13 mouse cellular contexts compared by ENCODE assay signal in the genomic region with DNA sequence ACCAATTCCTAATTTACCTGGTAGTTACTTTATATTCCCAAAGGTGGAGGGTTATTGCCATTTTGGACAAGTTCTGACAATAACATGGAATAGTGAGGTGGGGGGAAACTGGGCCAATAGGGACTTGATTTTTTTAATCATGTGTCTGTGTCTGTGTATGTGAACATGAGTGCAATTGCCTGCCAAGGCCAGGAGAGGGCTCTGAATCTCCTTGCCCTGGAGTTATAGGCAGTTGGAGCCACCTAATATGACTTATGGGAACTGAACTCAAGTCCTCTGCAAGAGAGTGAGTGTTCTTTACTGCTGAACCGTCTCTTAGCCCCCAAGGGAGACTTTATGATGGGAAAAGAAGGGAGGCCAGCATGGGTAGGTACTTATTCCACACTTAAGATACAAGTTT.
"Had no signal": no experiment of that assay in that cellular context is flagged by ENCODE, and none has a peak within 500 bp of the region (broad histone marks: within the 10 kb centered on the region; RNA-seq: fewer than 3 reads in every experiment).

No protein-coding gene starts in this region.

- H3K27ac ChIP-seq: left cerebral cortex, adult 2 months; limb, embryonic 10.5 days; liver, embryonic 12.5 days; lung, embryonic 15.5 days; macrophage; midbrain, embryonic 15.5 days; neural tube, embryonic 12.5 days had no signal

- H3K4me1 ChIP-seq: liver, embryonic 12.5 days; lung, embryonic 15.5 days; midbrain, embryonic 15.5 days; neural tube, embryonic 12.5 days had no signal

- H3K4me3 ChIP-seq: left cerebral cortex, adult 2 months; limb, embryonic 10.5 days; liver, embryonic 12.5 days; lung, embryonic 15.5 days; megakaryocyte, embryonic 14.5 days; midbrain, embryonic 15.5 days; neural tube, embryonic 12.5 days had no signal

- H3K36me3 ChIP-seq: limb, embryonic 10.5 days; liver, embryonic 12.5 days; lung, embryonic 15.5 days; midbrain, embryonic 15.5 days; neural tube, embryonic 12.5 days had no signal

- H3K9ac ChIP-seq: liver, embryonic 12.5 days; lung, embryonic 15.5 days; midbrain, embryonic 15.5 days; neural tube, embryonic 12.5 days had no signal

- DNase-seq: kidney, postnatal 14 days; lung, postnatal 14 days; retina, postnatal 1 day; thymus, postnatal 4 days had no signal

- H3K9me3 ChIP-seq: liver, embryonic 12.5 days; lung, embryonic 15.5 days; midbrain, embryonic 15.5 days; neural tube, embryonic 12.5 days had no signal

- H3K27me3 ChIP-seq: liver, embryonic 12.5 days; lung, embryonic 15.5 days; midbrain, embryonic 15.5 days; neural tube, embryonic 12.5 days had no signal

- H3K4me2 ChIP-seq: liver, embryonic 12.5 days; lung, embryonic 15.5 days; midbrain, embryonic 11.5 days; midbrain, embryonic 15.5 days; neural tube, embryonic 12.5 days had no signal

- ATAC-seq: liver, embryonic 12.5 days; midbrain, embryonic 15.5 days had no signal
